Mouse (Mus musculus) brain, embryonic 18.5 days (tissue): ENCODE results near the gene Vps37d.

ENCODE experiments used
- DNase-seq: peaks from one replicate; pipeline ENCODE4 v3.0.0-alpha.2; 2012; ENCODE audit warnings: low read depth, low spot score

Gene Vps37d

DNA sequence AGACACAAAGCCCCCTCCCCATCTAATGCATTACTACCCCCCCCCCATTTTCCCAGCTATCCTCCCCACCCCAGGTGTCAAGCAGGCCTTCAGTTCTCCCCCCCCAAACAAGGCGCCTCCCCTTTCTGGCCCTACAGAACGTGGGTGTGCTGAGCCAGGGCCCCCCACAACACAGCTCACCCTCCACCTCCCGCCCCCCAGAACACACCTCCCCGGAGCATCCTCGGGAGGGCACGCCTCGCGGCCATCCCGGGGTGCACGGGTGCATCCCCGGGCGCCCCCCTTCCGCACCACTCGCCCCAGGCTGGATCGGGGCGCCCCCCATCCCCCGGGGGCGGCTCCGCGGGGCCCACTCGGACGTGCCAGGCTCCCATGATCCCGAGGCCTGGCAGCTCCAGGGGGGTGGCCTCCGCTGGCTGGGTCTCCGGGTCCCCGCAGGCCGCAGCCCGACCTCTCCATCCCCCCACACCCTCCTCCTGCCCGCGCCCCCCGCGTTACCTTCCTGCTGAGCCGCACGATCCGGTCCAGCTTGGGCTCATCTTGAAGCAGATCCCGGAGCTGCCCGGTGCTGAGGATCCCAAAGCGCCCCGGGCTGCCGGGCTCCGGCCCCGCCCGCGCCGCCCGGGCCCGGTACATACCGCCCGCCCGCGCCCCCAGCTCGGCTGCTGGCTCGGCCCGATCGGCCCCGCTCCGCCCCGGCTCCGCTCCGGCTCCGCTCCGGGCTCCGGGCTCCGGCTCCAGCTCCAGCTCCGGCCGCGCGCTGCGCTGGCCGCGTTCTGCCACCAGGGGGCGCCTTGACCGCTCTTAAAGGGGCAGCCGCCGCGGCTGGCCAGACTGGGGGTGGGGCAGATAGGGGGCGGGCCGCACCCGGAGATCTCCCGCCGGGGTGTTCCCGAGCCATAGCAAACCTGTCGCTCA, at the start of gene Vps37d:
Gene Vps37d (minus strand): TSS at position 703 of the 918 bp plus-strand sequence.
- DNase-seq: peak; percentile 76

DNA sequence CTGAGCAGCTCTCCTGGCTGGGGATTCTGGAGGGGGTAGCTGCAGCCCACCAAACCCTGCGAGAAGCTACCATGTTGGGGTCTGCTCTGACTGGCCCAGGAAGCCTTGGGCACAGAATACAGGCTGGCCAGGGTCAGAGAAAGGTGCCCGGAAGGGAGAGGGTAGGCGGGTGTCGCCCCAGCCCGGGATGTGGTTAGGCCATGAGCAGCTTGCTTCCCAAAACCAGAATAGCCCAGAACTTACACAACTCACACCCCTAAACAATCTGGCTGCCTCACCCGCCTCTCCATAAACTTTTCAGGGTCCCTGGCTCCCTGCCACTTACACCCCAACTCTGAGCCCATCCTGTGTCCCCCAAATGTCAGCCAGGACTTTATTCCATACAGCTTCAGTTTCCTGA, 49.6 kb upstream of the Vps37d start:
- DNase-seq: no peak

- DNase-seq: no peak
These were observed 48.1 kb upstream of the Vps37d start for GRCm38 (mm10) chr5:135126121-135126520.

GRCm38 (mm10) chr5:135120753-135121152, 42.7 kb upstream of the Vps37d start:
- no peak for DNase-seq

DNA sequence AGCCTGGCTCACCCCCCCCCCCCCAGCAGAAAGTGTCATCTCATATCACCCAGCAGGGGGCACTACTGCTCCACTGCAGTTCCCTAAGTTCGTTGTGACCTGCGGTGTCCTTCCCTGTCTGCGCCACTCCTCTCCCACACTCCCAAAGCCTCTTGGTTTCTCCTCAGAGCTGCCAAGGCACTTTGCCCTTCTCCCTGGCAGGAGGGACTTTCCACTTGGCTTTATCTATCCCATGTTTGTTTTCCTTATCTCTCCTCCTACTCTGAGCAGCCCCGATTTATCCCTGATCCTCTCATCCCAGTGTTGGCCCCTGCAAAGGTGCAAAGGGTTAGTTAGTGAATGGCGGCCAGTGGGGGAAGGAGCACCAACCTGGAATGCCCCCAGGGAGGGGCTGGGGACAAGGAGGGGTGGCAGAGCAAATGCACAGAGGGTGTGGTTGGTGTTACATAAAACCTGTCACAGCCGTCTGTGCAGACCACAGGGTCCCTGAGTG, 40.6 kb upstream of the Vps37d start:
- DNase-seq: no peak

GRCm38 (mm10) chr5:135115241-135115640, 37.2 kb upstream of the Vps37d start:
- no peak for DNase-seq

- DNase-seq: no peak
These were observed 35.7 kb upstream of the Vps37d start for GRCm38 (mm10) chr5:135113782-135114181.

DNA sequence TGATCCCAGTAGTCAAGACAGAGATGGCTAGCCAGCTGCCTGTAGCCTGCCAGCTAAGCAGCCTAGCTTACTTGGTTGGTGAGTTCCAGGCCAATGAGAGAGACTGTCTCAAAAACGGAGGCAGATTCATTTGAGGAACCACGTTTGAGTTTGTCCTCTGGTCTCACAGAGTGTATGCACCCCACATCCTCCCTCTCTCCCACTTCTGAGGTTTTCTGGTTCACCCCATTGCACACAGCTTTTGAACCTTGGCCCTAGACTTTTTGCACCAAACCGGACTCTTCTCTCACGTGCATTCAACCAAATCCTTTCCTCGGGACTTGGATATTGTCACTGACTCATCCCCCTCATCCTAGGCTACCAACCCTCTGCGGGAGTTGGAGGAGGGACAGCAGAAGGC, 31.9 kb upstream of the Vps37d start:
- DNase-seq: no peak

DNA sequence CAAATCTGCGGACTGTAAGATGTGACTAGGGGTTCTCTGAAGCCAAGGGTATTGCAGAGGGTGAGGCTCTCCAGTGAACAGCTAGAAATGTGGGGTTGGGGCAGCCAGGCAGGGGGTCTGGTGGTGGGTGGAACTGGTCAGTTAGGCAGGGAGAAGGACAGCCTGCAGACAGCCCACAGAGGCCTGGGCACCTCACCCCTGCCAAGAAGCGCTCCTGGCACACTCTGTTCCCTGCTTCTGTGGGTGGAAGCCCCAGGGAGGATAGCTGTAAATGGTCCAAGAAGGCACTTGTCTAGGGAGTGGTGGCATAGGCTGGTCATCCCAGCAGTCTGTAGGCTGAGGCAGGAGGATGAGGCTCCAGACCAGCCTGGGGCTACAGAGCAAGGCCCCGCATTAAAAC, 31.4 kb upstream of the Vps37d start:
- DNase-seq: no peak

- no peak for DNase-seq
These were observed 31.0 kb upstream of the Vps37d start for GRCm38 (mm10) chr5:135109017-135109416.

GRCm38 (mm10) chr5:135107521-135108501, 29.7 kb upstream of the Vps37d start:
- no peak for DNase-seq

- peak; percentile 51 for DNase-seq
These were observed 28.7 kb upstream of the Vps37d start for GRCm38 (mm10) chr5:135106758-135107256.

GRCm38 (mm10) chr5:135103999-135104660, 26.1 kb upstream of the Vps37d start:
- DNase-seq: no peak

GRCm38 (mm10) chr5:135100981-135101380, 22.9 kb upstream of the Vps37d start:
- no peak for DNase-seq

- no peak for DNase-seq
These were observed 11.6 kb upstream of the Vps37d start, which contains the start of gene Mlxipl for GRCm38 (mm10) chr5:135089653-135090052. Gene Mlxipl, plus strand, starts transcription at chr5:135089890.

DNA sequence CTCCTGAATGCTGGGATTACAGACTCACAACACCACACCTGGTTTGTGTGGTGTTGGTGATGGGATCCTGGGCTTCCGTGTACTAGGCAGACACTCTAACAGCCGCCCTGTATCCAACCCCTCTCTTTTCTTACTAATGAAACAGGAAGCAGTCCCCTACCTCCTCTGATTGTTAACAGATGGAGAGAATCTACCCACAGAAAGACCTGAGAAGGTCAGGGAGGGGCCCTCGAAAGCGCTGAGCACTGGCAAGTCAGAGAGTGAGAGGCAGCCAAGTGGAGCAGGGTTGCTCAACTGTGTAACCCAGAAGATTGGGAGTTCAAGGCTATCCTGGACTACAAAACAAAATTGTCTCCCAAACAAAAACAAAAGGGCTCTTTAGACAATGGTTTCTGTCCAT, 8.8 kb upstream of the Vps37d start:
- DNase-seq: no peak

- no peak for DNase-seq
These were observed 2.5 kb upstream of the Vps37d start for GRCm38 (mm10) chr5:135080539-135080938.

DNA sequence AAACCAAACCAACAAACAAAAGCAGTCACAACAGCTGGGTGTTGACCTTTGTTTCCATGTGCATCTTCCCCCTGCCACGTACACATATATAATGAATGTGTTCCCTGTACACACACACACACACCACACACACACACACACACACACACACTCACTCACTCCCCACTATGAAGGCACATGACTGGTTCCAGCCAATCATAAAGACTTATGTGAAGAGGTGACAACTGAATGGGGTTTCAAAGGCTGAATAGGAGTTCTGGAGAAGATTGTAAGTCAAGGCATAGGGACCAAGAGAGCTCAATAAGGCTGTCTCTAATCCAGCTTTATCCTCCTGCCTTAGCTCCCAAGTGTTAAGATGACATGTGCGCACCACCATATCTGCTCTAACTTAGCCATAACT, 1.5 kb upstream of the Vps37d start:
- no peak for DNase-seq

DNA sequence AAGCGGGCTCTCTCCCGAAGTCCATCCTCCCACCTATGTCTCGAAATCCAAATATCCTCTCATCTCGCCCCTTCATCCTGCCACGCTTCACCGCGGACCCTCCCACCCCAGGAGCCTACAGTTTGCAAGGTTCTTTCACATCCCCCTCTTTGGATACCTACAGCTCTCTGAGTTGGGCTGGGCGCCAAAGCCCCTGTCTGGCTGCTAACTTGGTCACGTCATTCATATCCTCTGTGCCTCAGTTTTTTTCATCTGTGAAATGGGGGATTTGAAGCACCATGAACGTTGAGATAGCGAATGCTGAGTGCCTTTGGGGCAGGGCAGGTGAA, 380 bp upstream of the Vps37d start:
- peak; percentile 26 for DNase-seq

DNA sequence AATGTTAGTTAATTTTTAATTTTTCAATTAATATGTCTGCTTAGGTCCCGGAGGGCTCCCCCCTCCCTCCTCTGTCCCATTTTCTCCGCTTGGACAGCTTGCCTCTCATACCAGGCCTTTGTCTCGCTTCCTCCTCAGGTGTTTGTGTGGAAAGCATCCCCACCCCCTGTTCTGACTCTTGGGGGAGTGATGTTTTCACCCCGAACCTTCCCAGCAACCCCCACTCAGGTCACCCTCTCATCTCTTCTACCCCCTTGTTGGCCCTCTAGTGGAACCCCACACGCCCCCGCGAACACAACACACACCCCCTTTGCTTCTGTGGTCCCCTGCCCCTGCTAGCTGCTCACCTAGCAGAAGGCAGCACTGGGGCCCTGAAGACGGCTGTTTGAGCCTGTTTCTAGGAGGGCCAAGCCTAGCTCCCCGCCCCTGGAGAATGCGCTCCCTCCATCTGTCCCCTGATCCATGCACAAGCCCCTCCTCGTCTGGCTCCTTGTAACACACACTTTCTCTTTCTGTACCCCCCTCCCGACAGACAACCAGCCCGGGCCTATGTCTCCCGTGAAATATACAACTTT, 1.0 kb downstream of the Vps37d start:
- DNase-seq: peak; percentile 60

DNA sequence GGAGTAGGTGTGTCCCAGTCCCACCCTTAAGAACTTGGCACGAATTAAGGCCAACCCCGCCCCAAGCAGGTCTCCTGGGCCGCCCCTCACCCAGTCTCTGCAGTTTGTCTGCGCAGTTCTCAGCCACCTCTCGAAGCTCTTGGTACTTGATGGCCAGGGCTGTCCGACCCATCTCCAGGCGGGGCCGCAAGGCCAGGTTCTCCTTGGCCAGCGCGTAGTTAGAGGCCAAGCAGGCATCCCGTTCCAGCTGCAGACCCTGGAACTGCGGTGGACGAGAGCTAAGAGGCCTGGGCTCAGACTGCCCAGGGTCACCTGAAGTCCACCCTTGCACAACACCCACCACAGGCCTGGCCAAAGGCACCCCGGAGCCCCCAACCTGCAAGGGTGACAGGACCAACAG, 1.7 kb downstream of the Vps37d start:
- DNase-seq: no peak
